Mouse (Mus musculus): ENCODE measurements at regions not wholly inside any gene's neighbourhood (a gene's known extent, or its start where the extent isn't known, plus 50 kb on each side); places are given as distances from the start of the nearest gene placed in this dataset.

GRCm38 (mm10) chr14:24827381-24828031, 340.6 kb downstream of the Rps24 start:
- Histone ChIP-seq H3K27me3 (ENCODE audit: control insufficient read depth, insufficient read depth, low read length, poor library complexity, severe bottlenecking) (no peaks in the 10 kb centered on the region), H3K27ac (ENCODE audit: insufficient read depth, low read length) (no peak overlapping the region), H3K36me3 (ENCODE audit: control insufficient read depth, insufficient read depth, low read length, poor library complexity, severe bottlenecking) (no peaks in the 10 kb centered on the region), H3K4me3 (ENCODE audit: low read depth, low read length) (no peak overlapping the region), H3K9me3 (replicated peaks; ENCODE audit: control insufficient read depth, insufficient read depth, low read length, poor library complexity, severe bottlenecking) (no peaks in the 10 kb centered on the region), H3K9ac (ENCODE audit: low read depth, poor library complexity, severe bottlenecking) (no peak overlapping the region), H3K4me1 (ENCODE audit: control insufficient read depth, insufficient read depth, low read length) (no peaks in the 10 kb centered on the region)
- TF ChIP-seq EP300 (IDR thresholded peaks at IDR 0.05; ENCODE audit: insufficient read depth, low read depth, low read length) (no peak), CTCF (IDR thresholded peaks at IDR 0.05; ENCODE audit: low read depth, low read length) (no peak), POLR2A (IDR thresholded peaks at IDR 0.05; ENCODE audit: insufficient read depth, low read length) (no peak)

GRCm38 (mm10) chr14:24829001-24829400, 342.1 kb downstream of the Rps24 start:
- Histone ChIP-seq H3K4me1 (ENCODE audit: control insufficient read depth, insufficient read depth, low read length) (no peaks in the 10 kb centered on the region), H3K9me3 (replicated peaks; ENCODE audit: control insufficient read depth, insufficient read depth, low read length, poor library complexity, severe bottlenecking) (no peaks in the 10 kb centered on the region), H3K27ac (ENCODE audit: insufficient read depth, low read length) (no peak overlapping the region)

DNA sequence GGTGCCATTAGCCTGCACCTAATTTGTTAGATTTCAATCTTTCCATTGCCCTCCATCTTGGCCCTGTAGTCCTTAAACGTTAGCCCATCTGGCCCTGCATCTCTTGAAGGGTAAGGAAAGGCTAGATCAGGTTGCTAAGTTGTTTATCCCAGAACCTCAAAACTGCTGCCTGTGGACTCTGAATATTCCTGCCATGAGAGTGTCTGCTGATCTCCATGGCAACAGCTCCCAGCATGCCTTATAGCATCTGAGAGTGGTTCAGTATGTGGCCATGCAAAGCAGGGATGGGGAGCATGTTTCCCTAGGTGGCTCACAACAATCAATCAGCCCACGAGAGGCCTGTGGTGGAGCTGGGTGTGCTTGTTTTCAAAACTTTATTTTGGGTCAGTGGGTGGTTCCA, 346.3 kb downstream of the Rps24 start:
- Histone ChIP-seq H3K9ac (ENCODE audit: low read depth, poor library complexity, severe bottlenecking) (no peak overlapping the region), H3K9me3 (replicated peaks; ENCODE audit: control insufficient read depth, insufficient read depth, low read length, poor library complexity, severe bottlenecking) (no peaks in the 10 kb centered on the region), H3K4me1 (ENCODE audit: control insufficient read depth, insufficient read depth, low read length) (no peaks in the 10 kb centered on the region), H3K27me3 (ENCODE audit: control insufficient read depth, insufficient read depth, low read length, poor library complexity, severe bottlenecking) (no peaks in the 10 kb centered on the region), H3K4me3 (ENCODE audit: low read depth, low read length) (no peak overlapping the region), H3K27ac (ENCODE audit: insufficient read depth, low read length) (no peak overlapping the region), H3K36me3 (ENCODE audit: control insufficient read depth, insufficient read depth, low read length, poor library complexity, severe bottlenecking) (no peaks in the 10 kb centered on the region)
- no peak for TF ChIP-seq EP300 (IDR thresholded peaks at IDR 0.05; ENCODE audit: insufficient read depth, low read depth, low read length)
- TF ChIP-seq POLR2A (IDR thresholded peaks at IDR 0.05; ENCODE audit: insufficient read depth, low read length), result no peak
- no peak for TF ChIP-seq CTCF (IDR thresholded peaks at IDR 0.05; ENCODE audit: low read depth, low read length)

More at GRCm38 (mm10) chr14:24829001-24829400, 342.1 kb downstream of the Rps24 start:
- H3K9ac ChIP-seq (ENCODE audit: low read depth, poor library complexity, severe bottlenecking), result no peak overlapping the region
- TF ChIP-seq POLR2A (IDR thresholded peaks at IDR 0.05; ENCODE audit: insufficient read depth, low read length), result no peak
- no peak for TF ChIP-seq EP300 (IDR thresholded peaks at IDR 0.05; ENCODE audit: insufficient read depth, low read depth, low read length)
- no peak for TF ChIP-seq CTCF (IDR thresholded peaks at IDR 0.05; ENCODE audit: low read depth, low read length)
- H3K4me3 ChIP-seq (ENCODE audit: low read depth, low read length), result no peak overlapping the region
- no peaks in the 10 kb centered on the region for H3K36me3 ChIP-seq (ENCODE audit: control insufficient read depth, insufficient read depth, low read length, poor library complexity, severe bottlenecking)
- H3K27me3 ChIP-seq (ENCODE audit: control insufficient read depth, insufficient read depth, low read length, poor library complexity, severe bottlenecking), result no peaks in the 10 kb centered on the region

GRCm38 (mm10) chr14:24838219-24838618, 351.3 kb downstream of the Rps24 start:
- H3K9ac ChIP-seq (ENCODE audit: low read depth, poor library complexity, severe bottlenecking), result no peak overlapping the region
- H3K27me3 ChIP-seq (ENCODE audit: control insufficient read depth, insufficient read depth, low read length, poor library complexity, severe bottlenecking), result no peaks in the 10 kb centered on the region
- H3K36me3 ChIP-seq (ENCODE audit: control insufficient read depth, insufficient read depth, low read length, poor library complexity, severe bottlenecking), result no peaks in the 10 kb centered on the region
- H3K9me3 ChIP-seq (replicated peaks; ENCODE audit: control insufficient read depth, insufficient read depth, low read length, poor library complexity, severe bottlenecking), result no peaks in the 10 kb centered on the region
- H3K4me1 ChIP-seq (ENCODE audit: control insufficient read depth, insufficient read depth, low read length), result no peaks in the 10 kb centered on the region
- no peak overlapping the region for H3K4me3 ChIP-seq (ENCODE audit: low read depth, low read length)
- H3K27ac ChIP-seq (ENCODE audit: insufficient read depth, low read length), result no peak overlapping the region
- no peak for TF ChIP-seq POLR2A (IDR thresholded peaks at IDR 0.05; ENCODE audit: insufficient read depth, low read length)
- no peak for TF ChIP-seq CTCF (IDR thresholded peaks at IDR 0.05; ENCODE audit: low read depth, low read length)
- no peak for TF ChIP-seq EP300 (IDR thresholded peaks at IDR 0.05; ENCODE audit: insufficient read depth, low read depth, low read length)

GRCm38 (mm10) chr14:24839056-24839455, 352.1 kb downstream of the Rps24 start:
- Histone ChIP-seq H3K36me3 (ENCODE audit: control insufficient read depth, insufficient read depth, low read length, poor library complexity, severe bottlenecking) (no peaks in the 10 kb centered on the region), H3K4me3 (ENCODE audit: low read depth, low read length) (no peak overlapping the region), H3K4me1 (ENCODE audit: control insufficient read depth, insufficient read depth, low read length) (no peaks in the 10 kb centered on the region), H3K9ac (ENCODE audit: low read depth, poor library complexity, severe bottlenecking) (no peak overlapping the region), H3K9me3 (replicated peaks; ENCODE audit: control insufficient read depth, insufficient read depth, low read length, poor library complexity, severe bottlenecking) (no peaks in the 10 kb centered on the region), H3K27ac (ENCODE audit: insufficient read depth, low read length) (no peak overlapping the region), H3K27me3 (ENCODE audit: control insufficient read depth, insufficient read depth, low read length, poor library complexity, severe bottlenecking) (no peaks in the 10 kb centered on the region)
- TF ChIP-seq POLR2A (IDR thresholded peaks at IDR 0.05; ENCODE audit: insufficient read depth, low read length), result no peak
- no peak for TF ChIP-seq EP300 (IDR thresholded peaks at IDR 0.05; ENCODE audit: insufficient read depth, low read depth, low read length)
- no peak for TF ChIP-seq CTCF (IDR thresholded peaks at IDR 0.05; ENCODE audit: low read depth, low read length)

DNA sequence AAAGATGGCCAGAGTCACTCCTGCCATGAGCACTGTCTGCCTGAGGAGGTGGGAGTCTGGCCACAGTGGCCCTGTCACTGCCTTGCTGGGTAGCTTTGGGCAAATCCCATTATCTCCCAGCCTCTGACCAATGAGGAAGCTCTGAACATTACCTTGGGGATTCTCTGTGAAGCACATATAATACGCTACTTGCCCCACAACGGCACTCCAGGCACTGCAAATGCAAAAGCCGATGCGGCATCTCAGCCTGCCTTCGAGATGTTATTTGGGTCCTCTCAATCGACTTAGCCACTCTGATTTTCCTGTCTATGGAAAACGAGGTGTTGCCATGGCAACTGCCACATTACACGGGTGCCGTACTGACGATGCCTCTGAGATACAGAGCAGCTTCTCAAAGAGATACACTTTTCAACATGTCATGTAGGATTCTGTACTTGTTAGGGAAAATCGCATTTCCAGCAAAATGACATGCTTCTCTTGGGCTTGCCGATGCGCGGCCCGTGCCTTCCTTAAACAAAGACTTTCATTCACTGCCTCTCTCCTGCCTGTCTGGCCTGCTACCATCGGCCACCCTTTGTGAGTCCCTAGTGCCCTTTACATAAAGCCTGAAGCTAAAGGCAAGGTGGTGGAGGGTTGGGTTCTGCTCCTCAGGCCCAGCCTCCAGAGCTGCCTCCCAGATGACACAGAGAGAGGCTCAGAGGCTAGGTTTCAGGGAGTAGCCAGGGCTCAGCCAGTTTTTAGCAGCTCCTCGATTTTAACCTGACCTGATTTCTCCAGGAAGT, 355.0 kb downstream of the Rps24 start:
- Histone ChIP-seq H3K4me3 (ENCODE audit: low read depth, low read length) (no peak overlapping the region), H3K36me3 (ENCODE audit: control insufficient read depth, insufficient read depth, low read length, poor library complexity, severe bottlenecking) (no peaks in the 10 kb centered on the region), H3K27me3 (ENCODE audit: control insufficient read depth, insufficient read depth, low read length, poor library complexity, severe bottlenecking) (no peaks in the 10 kb centered on the region), H3K4me1 (ENCODE audit: control insufficient read depth, insufficient read depth, low read length) (no peaks in the 10 kb centered on the region), H3K9ac (ENCODE audit: low read depth, poor library complexity, severe bottlenecking) (no peak overlapping the region), H3K9me3 (replicated peaks; ENCODE audit: control insufficient read depth, insufficient read depth, low read length, poor library complexity, severe bottlenecking) (no peaks in the 10 kb centered on the region), H3K27ac (ENCODE audit: insufficient read depth, low read length) (no peak overlapping the region)
- TF ChIP-seq EP300 (IDR thresholded peaks at IDR 0.05; ENCODE audit: insufficient read depth, low read depth, low read length) (no peak), CTCF (IDR thresholded peaks at IDR 0.05; ENCODE audit: low read depth, low read length) (no peak), POLR2A (IDR thresholded peaks at IDR 0.05; ENCODE audit: insufficient read depth, low read length) (no peak)
